Mouse (Mus musculus): Measurements from ENCODE around the gene Neurl4.
"Not testable (repeated sequence)": the region's sequence is repeated elsewhere in the genome, so short reads cannot be mapped to it uniquely, and the experiment has no call there.

The Neurl4 gene

GRCm38 (mm10) chr11:69900471-69901405 lies at the start of gene Neurl4, which contains the start of gene 2810408A11Rik:
Gene Neurl4 (plus strand): TSS chr11:69901072.
Gene 2810408A11Rik (minus strand): TSS chr11:69900987.
- peak; percentile 92 to 97 for DNase-seq (ENCODE audit: inconsistent age in 2 of 2, low spot score in 1 of 2)

- DNase-seq (ENCODE audit: inconsistent age in 2 of 2, low spot score in 1 of 2) = peak in 1 of 2 experiments; percentile 58
Observed at GRCm38 (mm10) chr11:69853994-69854393, 46.9 kb upstream of the Neurl4 start.

- DNase-seq (ENCODE audit: inconsistent age in 2 of 2, low spot score in 1 of 2) = no peak
Observed at GRCm38 (mm10) chr11:69854680-69855079, 46.2 kb upstream of the Neurl4 start.

GRCm38 (mm10) chr11:69855347-69855746 lies 45.5 kb upstream of the Neurl4 start:
- peak; percentile 55 to 76 for DNase-seq (ENCODE audit: inconsistent age in 2 of 2, low spot score in 1 of 2)

- no peak for DNase-seq (ENCODE audit: inconsistent age in 2 of 2, low spot score in 1 of 2)
Observed at GRCm38 (mm10) chr11:69858113-69858998, 42.5 kb upstream of the Neurl4 start, which contains the start of gene Tnk1. Gene Tnk1 (minus strand): TSS chr11:69858730.

GRCm38 (mm10) chr11:69863729-69864128 lies 37.1 kb upstream of the Neurl4 start:
- not testable (repeated sequence) for DNase-seq (ENCODE audit: inconsistent age in 2 of 2, low spot score in 1 of 2)

GRCm38 (mm10) chr11:69864138-69864860 lies 36.6 kb upstream of the Neurl4 start:
- DNase-seq (ENCODE audit: inconsistent age in 2 of 2, low spot score in 1 of 2) = no peak

GRCm38 (mm10) chr11:69865561-69865960 lies 35.3 kb upstream of the Neurl4 start:
- no peak for DNase-seq (ENCODE audit: inconsistent age in 2 of 2, low spot score in 1 of 2)

- DNase-seq (ENCODE audit: inconsistent age in 2 of 2, low spot score in 1 of 2) = no peak
Observed at GRCm38 (mm10) chr11:69867335-69867734, 33.5 kb upstream of the Neurl4 start.

GRCm38 (mm10) chr11:69870289-69871069 lies 30.4 kb upstream of the Neurl4 start:
- no peak for DNase-seq (ENCODE audit: inconsistent age in 2 of 2, low spot score in 1 of 2)

GRCm38 (mm10) chr11:69871822-69872221 lies 29.1 kb upstream of the Neurl4 start:
- no peak for DNase-seq (ENCODE audit: inconsistent age in 2 of 2, low spot score in 1 of 2)

GRCm38 (mm10) chr11:69872451-69872850 lies 28.4 kb upstream of the Neurl4 start:
- peak; percentile 49 to 70 for DNase-seq (ENCODE audit: inconsistent age in 2 of 2, low spot score in 1 of 2)

GRCm38 (mm10) chr11:69876186-69876585 lies 24.7 kb upstream of the Neurl4 start:
- DNase-seq (ENCODE audit: inconsistent age in 2 of 2, low spot score in 1 of 2) = peak in 1 of 2 experiments; percentile 60

- DNase-seq (ENCODE audit: inconsistent age in 2 of 2, low spot score in 1 of 2) = peak; percentile 85 to 94
Observed at GRCm38 (mm10) chr11:69876867-69877266, 24.0 kb upstream of the Neurl4 start.

- no peak for DNase-seq (ENCODE audit: inconsistent age in 2 of 2, low spot score in 1 of 2)
Observed at GRCm38 (mm10) chr11:69877878-69878277, 23.0 kb upstream of the Neurl4 start, which contains the start of gene Tmem95. Gene Tmem95 (minus strand): TSS chr11:69878018.

- DNase-seq (ENCODE audit: inconsistent age in 2 of 2, low spot score in 1 of 2) = no peak
Observed at GRCm38 (mm10) chr11:69878399-69878798, 22.5 kb upstream of the Neurl4 start.

GRCm38 (mm10) chr11:69878952-69879351 lies 21.9 kb upstream of the Neurl4 start:
- DNase-seq (ENCODE audit: inconsistent age in 2 of 2, low spot score in 1 of 2) = no peak

GRCm38 (mm10) chr11:69879711-69880110 lies 21.2 kb upstream of the Neurl4 start:
- DNase-seq (ENCODE audit: inconsistent age in 2 of 2, low spot score in 1 of 2) = peak in 1 of 2 experiments; percentile 35

GRCm38 (mm10) chr11:69880506-69880852 lies 20.4 kb upstream of the Neurl4 start:
- DNase-seq (ENCODE audit: inconsistent age in 2 of 2, low spot score in 1 of 2) = no peak

Measured in adrenal gland, adult (tissue).